Mouse (Mus musculus) lung, postnatal 0 days (tissue): ENCODE measurements around the gene Katnb1. TPM values are rescaled to one million over a fixed set of nuclear protein-coding genes. Genes with fewer than 3 reads are reported as not detected.

Experiments used
- ATAC-seq: fragments of 200-750 bp; cut with Nextera tagmentation; 2 replicates; pipeline ENCODE4 v1.8.0; 2017; ENCODE audit warnings: moderate library complexity
- DNase-seq: peaks from one replicate; pipeline ENCODE4 v3.0.0-alpha.2; 2016; ENCODE audit warnings: low spot score
- H3K27ac ChIP-seq: fragments of 300-500 bp; sonication (generic); 2 replicates; pipeline ENCODE4 v1.5.1; 2014; ENCODE audit warnings: antibody characterized with exemption, mild to moderate bottlenecking, low read length, mixed read lengths
- H3K27me3 ChIP-seq: fragments of 300-500 bp; sonication (generic); replicated peaks from 2 replicates; pipeline ENCODE4 v1.6.1; 2014; ENCODE audit warnings: low read length, mixed read lengths; ENCODE audit not compliant: insufficient read depth
- H3K36me3 ChIP-seq: fragments of 300-500 bp; sonication (generic); 2 replicates; pipeline ENCODE4 v1.6.1; 2014; ENCODE audit warnings: low read length, mixed read lengths; ENCODE audit not compliant: insufficient read depth
- H3K4me1 ChIP-seq: fragments of 300-500 bp; sonication (generic); 2 replicates; pipeline ENCODE4 v1.6.1; 2014; ENCODE audit warnings: antibody characterized with exemption, low read depth, low read length, mixed read lengths; ENCODE audit not compliant: insufficient read depth
- H3K4me2 ChIP-seq: fragments of 300-500 bp; sonication (generic); replicated peaks from 2 replicates; pipeline ENCODE4 v1.6.1; 2014; ENCODE audit warnings: low read depth, mild to moderate bottlenecking, low read length, moderate library complexity, mixed read lengths
- H3K4me3 ChIP-seq: fragments of 300-500 bp; sonication (generic); 2 replicates; pipeline ENCODE4 v1.5.1; 2014; ENCODE audit warnings: low read depth, low read length
- H3K9ac ChIP-seq: fragments of 300-500 bp; sonication (generic); replicated peaks from 2 replicates; pipeline ENCODE4 v1.6.1; 2014; ENCODE audit warnings: low read depth, mild to moderate bottlenecking
- H3K9me3 ChIP-seq: fragments of 300-500 bp; sonication (generic); 2 replicates; pipeline ENCODE4 v1.6.1; 2016; ENCODE audit warnings: low read length, mixed read lengths
- CTCF ChIP-seq: IDR thresholded peaks from 2 replicates; pipeline ENCODE4 v1.5.1; 2016; ENCODE audit warnings: antibody characterized with exemption, mild to moderate bottlenecking
- EP300 ChIP-seq: IDR thresholded peaks from 2 replicates; pipeline ENCODE4 v1.6.1; 2016; ENCODE audit warnings: antibody characterized with exemption, mild to moderate bottlenecking, control low read depth
- WGBS: fragments of 180-500 bp; shearing (Covaris S2); extraction: QIAGEN DNeasy Blood & Tissue Kit; methylation state at CpG from one replicate; pipeline ENCODE4 v1.1.7; 2014; 5-methylcytosine and 5-hydroxymethylcytosine counted together
- polyA plus RNA-seq: library from polyadenylated mRNA; unstranded; fragments of >200 nt; fragmentation: Nextera tagmentation; extraction: Ambion mirVana; gene quantifications from 2 replicates; pipeline ENCODE4 v1.2.1, GENCODE M21; 2015

The Katnb1 gene
- polyA plus RNA-seq, 1 experiment from 2014 or later: 10.8 TPM

- Histone ChIP-seq H3K4me3 (no peak overlapping the region), H3K9me3 (no peaks in the 10 kb centered on the region), H3K4me1 (no peaks in the 10 kb centered on the region), H3K27ac (no peak overlapping the region), H3K4me2 (no peak overlapping the region), H3K36me3 (peaks cover 41% of the 10 kb centered on the region), H3K9ac (no peak overlapping the region), H3K27me3 (no peaks in the 10 kb centered on the region)
- ATAC-seq: no peak
- no peak for DNase-seq
- TF ChIP-seq CTCF: peak; percentile 43
- TF ChIP-seq EP300: no peak
- WGBS: 71% methylated on average over 4 of the region's 4 CpGs
Measured at GRCm38 (mm10) chr8:95101972-95102371, 21.0 kb downstream of the Katnb1 start.

- Histone ChIP-seq H3K4me2 (no peak overlapping the region), H3K9me3 (no peaks in the 10 kb centered on the region), H3K9ac (no peak overlapping the region), H3K4me3 (no peak overlapping the region), H3K36me3 (peaks cover 29% of the 10 kb centered on the region; the same call in 1 of the 2 replicates), H3K27ac (no peak overlapping the region), H3K27me3 (no peaks in the 10 kb centered on the region), H3K4me1 (no peaks in the 10 kb centered on the region)
- DNase-seq (no peak), ATAC-seq (no peak)
- TF ChIP-seq EP300: no peak
- WGBS: 72% methylated on average over 13 of the region's 13 CpGs
Measured at GRCm38 (mm10) chr8:95107306-95107705, 26.3 kb downstream of the Katnb1 start.

- Histone ChIP-seq H3K27ac (no peak overlapping the region), H3K36me3 (0 out of 2 replicates have a peak, but pooled peaks cover 6% of the 10 kb centered on the region), H3K27me3 (no peaks in the 10 kb centered on the region), H3K4me2 (no peak overlapping the region), H3K4me3 (no peak overlapping the region), H3K9ac (no peak overlapping the region), H3K4me1 (no peaks in the 10 kb centered on the region), H3K9me3 (no peaks in the 10 kb centered on the region)
- ATAC-seq (no peak), DNase-seq (no peak)
- TF ChIP-seq CTCF (no peak), EP300 (no peak)
- 91% methylated on average over 3 of the region's 3 CpGs for WGBS
Measured at GRCm38 (mm10) chr8:95112594-95112993, 31.6 kb downstream of the Katnb1 start.

DNA sequence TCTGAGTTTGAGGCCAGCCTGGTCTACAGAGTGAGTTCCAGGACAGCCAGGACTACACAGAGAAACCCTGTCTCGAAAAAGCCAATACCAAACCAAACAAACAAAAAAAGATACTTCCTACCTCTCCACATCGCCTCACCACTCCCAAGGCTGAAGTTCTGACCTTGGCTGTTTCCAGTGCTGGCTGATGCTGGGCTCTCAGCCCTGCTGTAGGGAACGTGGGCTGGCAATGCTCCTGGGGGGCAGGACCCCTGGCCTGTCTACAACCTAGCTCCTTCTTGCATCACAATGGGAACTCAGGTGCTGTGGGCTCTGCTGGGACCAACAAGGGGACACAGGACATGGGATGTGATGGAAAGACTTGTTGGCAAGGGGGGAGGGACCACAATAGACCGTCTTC lies 32.1 kb downstream of the Katnb1 start:
- Histone ChIP-seq H3K4me3 (no peak overlapping the region), H3K9me3 (no peaks in the 10 kb centered on the region), H3K36me3 (0 out of 2 replicates have a peak, but pooled peaks cover 6% of the 10 kb centered on the region), H3K27ac (no peak overlapping the region), H3K9ac (no peak overlapping the region), H3K4me1 (no peaks in the 10 kb centered on the region), H3K4me2 (no peak overlapping the region), H3K27me3 (no peaks in the 10 kb centered on the region)
- TF ChIP-seq CTCF (no peak), EP300 (no peak)
- DNase-seq: no peak
- ATAC-seq: no peak
- 69% methylated on average over 4 of the region's 4 CpGs for WGBS

DNA sequence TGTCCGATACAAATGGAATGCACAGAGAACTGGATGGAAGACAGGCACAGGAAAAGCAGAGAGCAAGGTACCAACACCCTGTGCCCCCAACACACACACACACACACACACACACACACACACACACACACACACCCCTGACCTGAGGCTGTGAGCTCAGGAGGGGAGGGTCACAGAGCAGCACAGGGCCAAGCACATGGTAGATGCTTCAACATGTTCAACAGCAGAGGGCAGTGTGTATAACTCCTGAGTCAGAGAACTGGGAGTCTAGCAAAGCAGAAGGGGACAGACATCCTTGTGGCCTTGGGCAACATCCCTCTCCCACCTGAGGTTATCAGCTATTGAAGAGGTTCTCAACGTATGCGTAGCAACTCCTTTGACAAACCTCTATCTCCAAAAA lies 32.8 kb downstream of the Katnb1 start:
- H3K36me3 ChIP-seq: 0 out of 2 replicates have a peak, but pooled peaks cover 6% of the 10 kb centered on the region
- no peak overlapping the region for H3K4me2 ChIP-seq
- 72% methylated on average over 3 of the region's 3 CpGs for WGBS
- no peak overlapping the region for H3K9ac ChIP-seq
- no peak overlapping the region for H3K4me3 ChIP-seq
- TF ChIP-seq CTCF: peak; percentile 80
- no peak for TF ChIP-seq EP300
- ATAC-seq: peak; percentile 46; the same call in 1 of the 2 replicates
- peak; percentile 56 for DNase-seq
- H3K27me3 ChIP-seq: no peaks in the 10 kb centered on the region
- H3K27ac ChIP-seq: no peak overlapping the region
- no peaks in the 10 kb centered on the region for H3K4me1 ChIP-seq
- no peaks in the 10 kb centered on the region for H3K9me3 ChIP-seq

GRCm38 (mm10) chr8:95123455-95123854 lies 42.5 kb downstream of the Katnb1 start:
- no peaks in the 10 kb centered on the region for H3K4me1 ChIP-seq
- H3K4me2 ChIP-seq: no peak overlapping the region
- no peak overlapping the region for H3K27ac ChIP-seq
- H3K36me3 ChIP-seq: no peaks in the 10 kb centered on the region
- no peak overlapping the region for H3K9ac ChIP-seq
- TF ChIP-seq CTCF (peak; percentile 42), EP300 (no peak)
- WGBS: 94% methylated on average over 5 of the region's 5 CpGs
- no peaks in the 10 kb centered on the region for H3K27me3 ChIP-seq
- DNase-seq: no peak
- H3K9me3 ChIP-seq: no peaks in the 10 kb centered on the region
- H3K4me3 ChIP-seq: no peak overlapping the region
- ATAC-seq: no peak

GRCm38 (mm10) chr8:95126497-95126896 lies 45.5 kb downstream of the Katnb1 start:
- H3K9ac ChIP-seq: no peak overlapping the region
- H3K9me3 ChIP-seq: no peaks in the 10 kb centered on the region
- WGBS: 92% methylated on average over 11 of the region's 11 CpGs
- H3K4me3 ChIP-seq: no peak overlapping the region
- 0 out of 2 replicates have a peak, but pooled peaks cover 7% of the 10 kb centered on the region for H3K36me3 ChIP-seq
- DNase-seq (no peak), ATAC-seq (no peak)
- no peak overlapping the region for H3K27ac ChIP-seq
- TF ChIP-seq CTCF (no peak), EP300 (no peak)
- no peaks in the 10 kb centered on the region for H3K4me1 ChIP-seq
- no peaks in the 10 kb centered on the region for H3K27me3 ChIP-seq
- no peak overlapping the region for H3K4me2 ChIP-seq
